Mouse (Mus musculus): ENCODE measurements at regions not wholly inside any gene's neighbourhood (a gene's known extent, or its start where the extent isn't known, plus 50 kb on each side); places are given as distances from the start of the nearest gene placed in this dataset.

DNA sequence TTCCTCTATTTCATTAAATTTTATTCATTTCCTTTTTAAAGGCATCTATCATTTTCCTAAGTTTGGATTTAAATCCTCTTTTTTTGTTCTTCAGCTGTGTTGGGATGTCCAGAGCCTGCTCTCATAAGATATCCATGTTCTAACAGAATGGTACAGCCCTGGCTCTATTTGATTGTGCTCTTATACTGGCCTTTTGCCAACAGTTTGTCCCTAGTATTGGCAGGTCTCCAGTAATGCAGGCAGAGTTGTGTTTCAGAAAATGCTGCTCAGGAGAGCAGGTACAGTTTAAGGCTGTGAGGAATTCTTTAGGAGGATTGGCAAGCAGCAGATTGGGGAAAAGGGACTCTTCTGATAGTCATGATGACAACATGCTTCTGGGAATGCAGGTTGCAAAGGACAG, 797.1 kb upstream of the Slit2 start:
- Histone ChIP-seq H3K9me3 (ENCODE audit: control insufficient read depth, low read length) (no peaks in the 10 kb centered on the region), H3K27me3 (ENCODE audit: control insufficient read depth, insufficient read depth, low read length) (no peaks in the 10 kb centered on the region), H3K4me3 (ENCODE audit: low read depth, low read length) (no peak overlapping the region), H3K9ac (ENCODE audit: low read length) (no peak overlapping the region), H3K4me1 (ENCODE audit: control insufficient read depth, insufficient read depth, low read length) (no peaks in the 10 kb centered on the region), H3K4me2 (ENCODE audit: low read depth, severe bottlenecking) (no peak overlapping the region), H3K27ac (replicated peaks; ENCODE audit: low read depth, low read length) (no peak overlapping the region), H3K36me3 (ENCODE audit: control insufficient read depth, insufficient read depth, low read length) (no peaks in the 10 kb centered on the region)
- DNase-seq (ENCODE audit: low spot score) (no peak), ATAC-seq (ENCODE audit: insufficient number of reproducible peaks, low FRiP score, low TSS enrichment, low read depth) (no peak)

- ATAC-seq (ENCODE audit: insufficient number of reproducible peaks, low FRiP score, low TSS enrichment, low read depth) (no peak), DNase-seq (ENCODE audit: low spot score) (no peak)
- no peaks in the 10 kb centered on the region for H3K36me3 ChIP-seq (ENCODE audit: control insufficient read depth, insufficient read depth, low read length)
- WGBS = 80% methylated on average over 3 of the region's 3 CpGs
- no peaks in the 10 kb centered on the region for H3K27me3 ChIP-seq (ENCODE audit: control insufficient read depth, insufficient read depth, low read length)
- no peak overlapping the region for H3K9ac ChIP-seq (ENCODE audit: low read length)
- H3K27ac ChIP-seq (replicated peaks; ENCODE audit: low read depth, low read length) = no peak overlapping the region
- H3K4me3 ChIP-seq (ENCODE audit: low read depth, low read length) = no peak overlapping the region
- H3K4me1 ChIP-seq (ENCODE audit: control insufficient read depth, insufficient read depth, low read length) = no peaks in the 10 kb centered on the region
- H3K4me2 ChIP-seq (ENCODE audit: low read depth, severe bottlenecking) = no peak overlapping the region
- H3K9me3 ChIP-seq (ENCODE audit: control insufficient read depth, low read length) = no peaks in the 10 kb centered on the region
Observed at GRCm38 (mm10) chr5:47202164-47202914, 780.6 kb upstream of the Slit2 start.

- Histone ChIP-seq H3K27me3 (ENCODE audit: control insufficient read depth, insufficient read depth, low read length) (no peaks in the 10 kb centered on the region), H3K9ac (ENCODE audit: low read length) (no peak overlapping the region), H3K4me1 (ENCODE audit: control insufficient read depth, insufficient read depth, low read length) (no peaks in the 10 kb centered on the region), H3K27ac (replicated peaks; ENCODE audit: low read depth, low read length) (no peak overlapping the region), H3K4me2 (ENCODE audit: low read depth, severe bottlenecking) (no peak overlapping the region), H3K9me3 (ENCODE audit: control insufficient read depth, low read length) (no peaks in the 10 kb centered on the region), H3K36me3 (ENCODE audit: control insufficient read depth, insufficient read depth, low read length) (no peaks in the 10 kb centered on the region), H3K4me3 (ENCODE audit: low read depth, low read length) (no peak overlapping the region)
- no peak for DNase-seq (ENCODE audit: low spot score)
- WGBS = 83% methylated on average over 1 of the region's 1 CpGs
- ATAC-seq (ENCODE audit: insufficient number of reproducible peaks, low FRiP score, low TSS enrichment, low read depth) = no peak
Observed at GRCm38 (mm10) chr5:47202915-47203296, 780.0 kb upstream of the Slit2 start.

DNA sequence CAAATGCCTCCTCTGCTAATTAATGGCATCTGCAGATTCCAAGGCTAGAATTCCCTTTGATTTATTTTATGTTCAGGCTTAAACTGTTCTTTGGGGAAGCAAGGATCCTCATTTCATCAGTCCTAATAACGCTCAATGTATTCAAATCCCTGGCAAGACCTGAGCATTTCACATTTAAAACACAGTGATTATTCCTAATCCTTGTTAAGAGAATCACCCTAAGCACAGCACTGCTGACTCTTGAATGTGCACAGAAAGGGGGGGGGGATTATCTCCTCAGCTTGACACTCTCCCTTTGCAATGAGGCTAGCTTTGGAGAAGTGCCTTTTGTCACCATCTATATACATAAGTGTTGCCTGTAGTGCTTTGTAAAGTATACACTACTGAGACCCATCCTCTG, 772.4 kb upstream of the Slit2 start:
- H3K27me3 ChIP-seq (ENCODE audit: control insufficient read depth, insufficient read depth, low read length) = no peaks in the 10 kb centered on the region
- H3K4me1 ChIP-seq (ENCODE audit: control insufficient read depth, insufficient read depth, low read length) = no peaks in the 10 kb centered on the region
- ATAC-seq (ENCODE audit: insufficient number of reproducible peaks, low FRiP score, low TSS enrichment, low read depth) (no peak), DNase-seq (ENCODE audit: low spot score) (no peak)
- H3K4me3 ChIP-seq (ENCODE audit: low read depth, low read length) = no peak overlapping the region
- H3K4me2 ChIP-seq (ENCODE audit: low read depth, severe bottlenecking) = no peak overlapping the region
- no peaks in the 10 kb centered on the region for H3K36me3 ChIP-seq (ENCODE audit: control insufficient read depth, insufficient read depth, low read length)
- no peak overlapping the region for H3K27ac ChIP-seq (replicated peaks; ENCODE audit: low read depth, low read length)
- H3K9ac ChIP-seq (ENCODE audit: low read length) = no peak overlapping the region
- H3K9me3 ChIP-seq (ENCODE audit: control insufficient read depth, low read length) = no peaks in the 10 kb centered on the region
- WGBS = 35% methylated on average over 1 of the region's 1 CpGs

- H3K36me3 ChIP-seq (ENCODE audit: control insufficient read depth, insufficient read depth, low read length) = no peaks in the 10 kb centered on the region
- ATAC-seq (ENCODE audit: insufficient number of reproducible peaks, low FRiP score, low TSS enrichment, low read depth) (no peak), DNase-seq (ENCODE audit: low spot score) (no peak)
- H3K4me2 ChIP-seq (ENCODE audit: low read depth, severe bottlenecking) = no peak overlapping the region
- no peak overlapping the region for H3K27ac ChIP-seq (replicated peaks; ENCODE audit: low read depth, low read length)
- H3K27me3 ChIP-seq (ENCODE audit: control insufficient read depth, insufficient read depth, low read length) = no peaks in the 10 kb centered on the region
- H3K9me3 ChIP-seq (ENCODE audit: control insufficient read depth, low read length) = no peaks in the 10 kb centered on the region
- H3K9ac ChIP-seq (ENCODE audit: low read length) = no peak overlapping the region
- no peaks in the 10 kb centered on the region for H3K4me1 ChIP-seq (ENCODE audit: control insufficient read depth, insufficient read depth, low read length)
- H3K4me3 ChIP-seq (ENCODE audit: low read depth, low read length) = no peak overlapping the region
Observed at GRCm38 (mm10) chr5:47215421-47215820, 767.5 kb upstream of the Slit2 start.

DNA sequence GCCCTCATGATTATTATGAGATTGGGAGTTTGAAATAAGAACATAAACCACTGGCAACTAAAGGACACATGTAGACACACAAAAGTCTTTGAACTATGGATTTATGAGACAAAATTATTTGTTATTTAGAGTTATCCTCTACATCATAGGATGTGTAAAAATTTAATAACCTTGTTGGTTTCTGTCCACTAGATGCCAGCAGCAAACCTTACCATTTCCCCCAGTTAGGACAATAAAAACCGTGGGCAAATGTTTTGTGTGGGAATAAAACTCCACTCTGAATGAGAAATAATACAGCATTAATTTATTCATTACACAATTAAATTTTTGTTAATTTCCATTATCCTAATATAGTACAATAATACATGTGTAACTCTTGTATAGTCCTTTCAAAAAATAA, 757.7 kb upstream of the Slit2 start:
- DNase-seq (ENCODE audit: low spot score) (no peak), ATAC-seq (ENCODE audit: insufficient number of reproducible peaks, low FRiP score, low TSS enrichment, low read depth) (no peak)
- Histone ChIP-seq H3K4me2 (ENCODE audit: low read depth, severe bottlenecking) (no peak overlapping the region), H3K9ac (ENCODE audit: low read length) (no peak overlapping the region), H3K4me3 (ENCODE audit: low read depth, low read length) (no peak overlapping the region), H3K9me3 (ENCODE audit: control insufficient read depth, low read length) (no peaks in the 10 kb centered on the region), H3K4me1 (ENCODE audit: control insufficient read depth, insufficient read depth, low read length) (no peaks in the 10 kb centered on the region), H3K27ac (replicated peaks; ENCODE audit: low read depth, low read length) (no peak overlapping the region), H3K36me3 (ENCODE audit: control insufficient read depth, insufficient read depth, low read length) (no peaks in the 10 kb centered on the region), H3K27me3 (ENCODE audit: control insufficient read depth, insufficient read depth, low read length) (no peaks in the 10 kb centered on the region)
- WGBS = 80% methylated on average over 1 of the region's 1 CpGs

- H3K4me3 ChIP-seq (ENCODE audit: low read depth, low read length) = no peak overlapping the region
- no peaks in the 10 kb centered on the region for H3K36me3 ChIP-seq (ENCODE audit: control insufficient read depth, insufficient read depth, low read length)
- DNase-seq (ENCODE audit: low spot score) (no peak), ATAC-seq (ENCODE audit: insufficient number of reproducible peaks, low FRiP score, low TSS enrichment, low read depth) (no peak)
- no peaks in the 10 kb centered on the region for H3K4me1 ChIP-seq (ENCODE audit: control insufficient read depth, insufficient read depth, low read length)
- no peaks in the 10 kb centered on the region for H3K9me3 ChIP-seq (ENCODE audit: control insufficient read depth, low read length)
- H3K27me3 ChIP-seq (ENCODE audit: control insufficient read depth, insufficient read depth, low read length) = no peaks in the 10 kb centered on the region
- 75% methylated on average over 1 of the region's 1 CpGs for WGBS
- no peak overlapping the region for H3K4me2 ChIP-seq (ENCODE audit: low read depth, severe bottlenecking)
- no peak overlapping the region for H3K27ac ChIP-seq (replicated peaks; ENCODE audit: low read depth, low read length)
- no peak overlapping the region for H3K9ac ChIP-seq (ENCODE audit: low read length)
Observed at GRCm38 (mm10) chr5:47236094-47236493, 746.8 kb upstream of the Slit2 start.

GRCm38 (mm10) chr5:47240060-47240459, 742.9 kb upstream of the Slit2 start:
- H3K9me3 ChIP-seq (ENCODE audit: control insufficient read depth, low read length) = no peaks in the 10 kb centered on the region
- WGBS = 83% methylated on average over 2 of the region's 2 CpGs
- H3K4me1 ChIP-seq (ENCODE audit: control insufficient read depth, insufficient read depth, low read length) = no peaks in the 10 kb centered on the region
- no peak overlapping the region for H3K4me3 ChIP-seq (ENCODE audit: low read depth, low read length)
- no peak for ATAC-seq (ENCODE audit: insufficient number of reproducible peaks, low FRiP score, low TSS enrichment, low read depth)
- no peaks in the 10 kb centered on the region for H3K27me3 ChIP-seq (ENCODE audit: control insufficient read depth, insufficient read depth, low read length)
- no peak overlapping the region for H3K9ac ChIP-seq (ENCODE audit: low read length)
- no peaks in the 10 kb centered on the region for H3K36me3 ChIP-seq (ENCODE audit: control insufficient read depth, insufficient read depth, low read length)
- no peak for DNase-seq (ENCODE audit: low spot score)
- no peak overlapping the region for H3K4me2 ChIP-seq (ENCODE audit: low read depth, severe bottlenecking)
- no peak overlapping the region for H3K27ac ChIP-seq (replicated peaks; ENCODE audit: low read depth, low read length)

GRCm38 (mm10) chr5:47240586-47240985, 742.4 kb upstream of the Slit2 start:
- Histone ChIP-seq H3K9ac (ENCODE audit: low read length) (no peak overlapping the region), H3K36me3 (ENCODE audit: control insufficient read depth, insufficient read depth, low read length) (no peaks in the 10 kb centered on the region), H3K4me1 (ENCODE audit: control insufficient read depth, insufficient read depth, low read length) (no peaks in the 10 kb centered on the region), H3K4me3 (ENCODE audit: low read depth, low read length) (no peak overlapping the region), H3K4me2 (ENCODE audit: low read depth, severe bottlenecking) (no peak overlapping the region), H3K9me3 (ENCODE audit: control insufficient read depth, low read length) (no peaks in the 10 kb centered on the region), H3K27me3 (ENCODE audit: control insufficient read depth, insufficient read depth, low read length) (no peaks in the 10 kb centered on the region), H3K27ac (replicated peaks; ENCODE audit: low read depth, low read length) (no peak overlapping the region)
- WGBS = 87% methylated on average over 7 of the region's 7 CpGs
- ATAC-seq (ENCODE audit: insufficient number of reproducible peaks, low FRiP score, low TSS enrichment, low read depth) = no peak
- DNase-seq (ENCODE audit: low spot score) = no peak
